Mouse (Mus musculus) spleen, adult 12 weeks (tissue): ENCODE results near the gene Rbks.

Experiments
- DNase-seq: peaks from one replicate; pipeline ENCODE4 v3.0.0; 2022; ENCODE audit warnings: low spot score

Rbks gene

GRCm38 (mm10) chr5:31696971-31697643 is at the start of gene Rbks:
Gene Rbks, minus strand, starts transcription at chr5:31697627.
- no peak for DNase-seq

- no peak for DNase-seq
Measured at GRCm38 (mm10) chr5:31742521-31743031, 45.1 kb upstream of the Rbks start.

GRCm38 (mm10) chr5:31741931-31742330 is 44.5 kb upstream of the Rbks start:
- DNase-seq = no peak

DNA sequence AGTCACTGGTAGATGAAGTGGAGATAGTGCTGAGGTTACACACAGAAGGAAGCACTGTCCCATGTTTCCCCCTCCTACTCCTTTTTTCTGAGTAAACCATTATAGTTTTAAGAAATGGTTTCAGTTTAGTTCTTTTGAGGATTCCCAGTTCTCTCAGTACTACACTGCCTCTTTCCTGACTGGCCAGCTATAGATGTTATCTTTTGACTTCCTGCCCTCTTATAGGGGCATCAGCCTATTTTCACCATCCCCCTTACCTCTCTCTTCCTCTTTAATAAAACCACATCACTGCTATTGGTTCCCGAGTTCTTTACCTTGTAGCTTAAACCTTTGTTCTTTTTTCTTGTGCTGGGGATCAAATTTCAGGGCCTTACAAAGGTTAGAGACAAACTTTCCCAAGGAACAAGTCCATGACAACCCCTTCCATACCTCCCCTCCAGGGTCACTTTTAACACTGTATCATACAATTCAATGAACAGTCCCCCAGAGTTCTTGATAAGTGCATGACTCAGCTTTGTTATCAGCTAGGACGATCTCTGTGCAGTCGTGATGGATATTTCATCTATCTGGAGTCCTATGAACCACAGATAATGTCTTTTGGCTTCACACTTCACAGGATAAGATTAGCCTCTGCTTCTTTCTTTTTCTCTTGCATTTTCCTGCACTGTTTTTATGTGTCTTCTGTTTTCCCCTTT is 35.4 kb upstream of the Rbks start:
- no peak for DNase-seq

DNA sequence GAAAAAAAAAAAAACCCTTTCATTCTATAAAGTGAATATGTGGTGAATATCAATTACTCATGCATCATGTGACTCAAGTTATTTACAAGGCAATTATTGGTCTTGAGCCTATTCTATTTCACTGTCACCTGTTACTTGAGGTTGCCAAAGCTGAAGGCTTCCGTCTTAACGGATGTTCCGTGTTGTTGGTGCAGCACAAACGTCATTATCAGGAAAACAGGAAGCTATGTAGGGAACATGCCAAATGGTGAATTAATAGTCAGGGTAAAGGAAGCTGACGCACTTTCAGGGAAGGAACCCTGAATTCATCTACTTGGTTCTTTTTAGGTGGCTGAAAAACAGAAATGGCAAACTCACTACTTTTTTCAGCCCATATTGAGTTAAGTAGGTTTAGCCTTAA is 30.0 kb upstream of the Rbks start:
- DNase-seq = no peak

GRCm38 (mm10) chr5:31725885-31726284 is 28.5 kb upstream of the Rbks start:
- no peak for DNase-seq

DNA sequence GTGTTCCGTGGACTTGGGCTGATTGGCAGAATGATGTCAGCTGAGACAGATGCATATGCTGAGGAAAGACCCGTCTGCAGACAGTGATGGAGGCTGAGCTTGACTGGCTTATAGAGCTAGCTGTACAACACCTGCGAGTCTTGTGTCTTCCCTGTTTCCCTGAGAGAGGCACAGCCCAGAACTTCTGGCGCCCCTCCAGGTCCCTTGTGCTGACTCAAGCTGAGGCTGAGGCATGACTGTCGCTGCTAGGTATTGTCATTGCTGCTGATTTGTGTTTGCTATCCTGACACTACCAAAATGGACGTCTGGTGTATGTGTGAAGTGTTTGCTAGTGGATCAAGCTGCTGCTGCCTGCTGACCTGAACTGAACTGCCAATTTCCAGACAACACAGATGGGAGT is 27.1 kb upstream of the Rbks start:
- DNase-seq = no peak

GRCm38 (mm10) chr5:31715486-31716150 is 18.2 kb upstream of the Rbks start:
- DNase-seq = no peak

GRCm38 (mm10) chr5:31713841-31714264 is 16.4 kb upstream of the Rbks start:
- no peak for DNase-seq

DNA sequence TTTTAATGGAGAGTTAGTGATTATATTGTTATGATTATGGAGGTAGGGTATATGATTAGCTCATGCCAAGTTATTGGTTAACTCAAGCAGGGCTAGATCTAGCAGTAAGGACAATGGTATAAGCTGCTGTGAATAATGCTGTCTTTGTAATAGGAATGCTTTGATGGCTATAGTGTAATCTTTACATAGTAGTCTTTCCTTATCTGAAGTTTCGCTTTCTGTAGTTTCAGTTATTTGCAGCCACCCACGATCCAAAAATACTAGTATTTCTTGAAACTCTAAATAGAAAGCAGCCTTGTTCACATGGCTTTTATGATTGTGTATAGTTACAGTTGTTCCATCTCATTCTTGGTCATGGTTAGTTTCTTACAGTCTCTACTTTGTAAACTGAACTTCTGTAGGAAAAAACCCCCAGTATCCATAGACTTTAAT is 15.9 kb upstream of the Rbks start:
- no peak for DNase-seq

DNA sequence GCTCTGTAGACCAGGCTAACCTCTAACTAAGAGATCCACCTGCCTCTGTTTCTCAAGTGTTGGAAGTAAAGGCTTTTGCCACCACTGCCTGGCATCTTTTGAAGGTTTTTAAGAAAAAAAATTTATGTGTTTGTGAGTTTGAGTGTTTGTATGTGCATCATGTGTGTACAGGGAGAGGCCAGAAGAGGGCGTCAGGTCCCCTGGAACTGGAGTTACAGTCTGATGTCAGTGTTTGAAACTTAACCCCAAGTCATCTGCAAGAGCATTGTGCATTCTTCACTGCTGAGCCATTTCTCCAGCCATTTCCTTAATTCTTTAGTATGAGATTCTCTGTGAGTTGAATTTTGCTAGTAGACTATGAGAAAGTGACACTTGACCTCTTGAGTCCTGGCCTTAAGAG is 12.0 kb upstream of the Rbks start:
- no peak for DNase-seq

GRCm38 (mm10) chr5:31706826-31707225 is 9.4 kb upstream of the Rbks start:
- no peak for DNase-seq

DNA sequence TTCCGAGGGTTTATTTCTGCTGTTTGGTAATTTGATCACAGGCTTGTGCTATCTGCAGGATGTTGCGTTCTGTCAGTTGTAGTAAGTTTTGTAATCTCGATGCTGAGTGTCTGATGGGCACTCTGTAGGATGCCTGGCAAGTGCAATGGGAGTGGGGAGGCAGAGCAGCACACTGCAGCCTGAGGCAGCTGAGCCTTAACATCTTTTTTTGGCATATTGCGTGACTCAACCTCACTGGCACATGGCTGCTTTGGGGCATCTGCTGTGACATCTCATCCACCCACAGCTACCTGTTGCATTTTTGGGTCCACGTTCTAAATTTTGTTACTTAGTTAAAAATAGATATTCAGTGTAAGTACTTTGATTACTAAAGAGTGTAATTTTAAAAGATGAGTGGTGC is 7.5 kb upstream of the Rbks start:
- no peak for DNase-seq

GRCm38 (mm10) chr5:31699397-31699796 is 2.0 kb upstream of the Rbks start:
- DNase-seq = no peak

GRCm38 (mm10) chr5:31698931-31699330 is 1.5 kb upstream of the Rbks start:
- no peak for DNase-seq

DNA sequence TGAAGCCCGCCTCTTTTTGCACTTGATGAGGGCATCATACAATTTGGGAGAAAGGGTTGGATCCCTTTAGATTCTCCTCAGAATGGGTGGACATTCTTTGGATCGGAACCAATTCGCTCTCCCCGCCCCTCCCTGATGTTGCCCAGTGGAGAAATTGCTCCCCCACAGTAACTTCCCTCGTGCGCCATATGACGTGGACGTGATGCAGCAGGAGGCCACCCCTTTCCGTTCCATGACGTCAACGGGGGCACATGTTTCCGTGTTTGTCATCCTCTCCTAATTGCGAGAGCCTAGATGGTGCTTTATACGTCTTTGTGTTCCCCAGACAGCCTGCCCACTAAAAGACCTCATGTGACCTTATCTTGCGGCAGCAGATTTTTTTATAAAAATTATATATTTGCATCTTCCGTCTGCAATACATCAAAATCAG is 885 bp upstream of the Rbks start:
- peak; percentile 88 for DNase-seq

DNA sequence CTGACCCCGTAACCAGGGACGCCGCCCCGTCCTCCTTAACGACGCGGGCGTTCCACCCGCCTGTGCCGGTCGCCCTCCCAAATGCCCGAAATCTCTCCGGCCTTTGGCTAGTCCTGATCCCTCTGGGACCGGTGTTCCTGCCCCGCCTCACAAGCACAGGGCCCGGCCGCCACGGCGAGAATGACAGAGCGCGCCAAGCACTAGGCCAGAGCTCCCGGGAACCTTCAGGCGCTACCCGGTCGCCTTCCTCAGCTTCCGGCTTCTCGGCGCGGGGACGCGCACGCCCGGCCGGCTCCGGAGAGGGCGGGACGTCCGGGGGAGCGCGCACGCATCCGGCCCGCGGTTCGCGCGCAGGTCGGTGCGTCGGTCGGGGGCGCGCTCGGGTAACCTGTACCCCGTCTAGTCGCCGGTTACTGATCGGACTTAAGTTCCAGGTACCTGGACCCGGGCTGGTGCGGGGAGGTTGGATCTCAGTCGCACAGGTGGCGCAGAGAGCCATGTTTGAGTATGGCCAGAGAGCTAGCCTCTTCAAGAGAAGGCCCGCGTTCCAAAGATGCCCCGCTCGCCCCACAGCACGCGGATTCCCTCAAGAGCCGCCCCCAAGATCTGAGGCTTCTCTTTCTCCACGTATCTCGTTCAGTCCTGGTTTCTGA is 343 bp upstream of the Rbks start, which contains the start of gene Babam2:
Babam2 (plus strand) TSS at position 41 of the 653 bp plus-strand sequence.
- peak; percentile 96 for DNase-seq

GRCm38 (mm10) chr5:31693191-31693590 is 4.2 kb downstream of the Rbks start:
- no peak for DNase-seq

- no peak for DNase-seq
Measured at GRCm38 (mm10) chr5:31687972-31688371, 9.5 kb downstream of the Rbks start.

DNA sequence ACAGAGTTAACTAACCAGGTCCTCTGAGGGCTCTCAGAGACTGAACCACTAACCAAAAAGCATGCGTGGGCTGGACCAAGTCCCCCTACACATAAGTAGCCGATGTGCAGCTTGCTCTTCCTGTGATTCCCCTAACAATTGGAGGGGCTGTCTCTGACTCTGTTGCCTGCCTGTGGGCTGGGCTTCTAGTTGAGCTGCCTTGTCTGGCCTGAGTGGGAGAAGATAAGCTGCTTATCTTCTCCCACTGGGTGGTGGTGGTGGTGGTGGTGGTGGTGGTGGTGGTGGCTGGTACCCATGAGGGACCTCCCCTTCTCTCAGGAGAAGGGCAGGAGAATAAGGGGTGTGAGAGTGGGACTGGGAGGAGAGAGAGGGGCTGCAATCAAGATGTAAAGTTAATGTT is 11.4 kb downstream of the Rbks start:
- DNase-seq = peak; percentile 22

GRCm38 (mm10) chr5:31682305-31682704 is 15.1 kb downstream of the Rbks start:
- no peak for DNase-seq

DNA sequence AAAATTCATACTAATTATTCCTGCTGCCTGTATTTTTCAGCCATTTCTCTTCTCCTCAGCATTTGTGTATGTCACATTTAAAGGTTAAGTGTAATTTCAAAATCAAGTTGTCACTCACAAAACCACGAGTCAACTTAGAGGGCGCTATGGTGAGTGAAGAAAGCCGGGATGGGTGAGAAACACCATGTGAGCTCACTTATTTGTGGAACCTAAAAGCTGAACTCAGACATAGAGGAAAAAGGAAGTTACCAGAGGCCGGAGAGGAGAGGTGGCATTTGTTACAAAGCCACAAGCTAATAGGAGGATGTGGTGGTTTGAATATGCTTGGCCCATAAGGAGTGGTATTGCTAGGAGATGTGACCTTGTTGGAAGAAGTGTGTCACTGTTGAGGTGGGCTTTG is 17.2 kb downstream of the Rbks start:
- no peak for DNase-seq
